Mouse (Mus musculus) myocyte (in vitro differentiated cells): ENCODE measurements around the gene Brwd1.

Experiments
- CEBPB ChIP-seq: IDR thresholded peaks from 2 replicates; pipeline ENCODE4 v1.6.1; 2011; ENCODE audit warnings: mild to moderate bottlenecking, moderate library complexity; ENCODE audit not compliant: poor library complexity, insufficient read depth, severe bottlenecking
- E2F4 ChIP-seq: IDR thresholded peaks from one replicate; pipeline ENCODE4 v1.6.1; 2011; ENCODE audit warnings: mild to moderate bottlenecking, control low read depth, moderate library complexity; ENCODE audit not compliant: insufficient read depth
- MAX ChIP-seq: IDR thresholded peaks from one replicate; pipeline ENCODE4 v1.6.1; 2011; ENCODE audit warnings: low read depth, mild to moderate bottlenecking, control low read depth
- MYOD1 ChIP-seq, 3 experiments: IDR thresholded peaks; one replicate each; pipeline ENCODE4 v1.6.1; 2011; ENCODE audit warnings: control low read depth in 2 of 3, low read depth in 2 of 3, mild to moderate bottlenecking in 2 of 3, moderate library complexity in 1 of 3; ENCODE audit not compliant: insufficient read length in 2 of 3, control insufficient read depth in 1 of 3
- MYOG ChIP-seq, 3 experiments: IDR thresholded peaks; one replicate each; pipeline ENCODE4 v1.6.1; 2011; ENCODE audit warnings: control low read depth in 2 of 3, low read depth in 2 of 3, mild to moderate bottlenecking in 2 of 3; ENCODE audit not compliant: insufficient read length in 2 of 3, control insufficient read depth in 1 of 3, insufficient read depth in 1 of 3
- POLR2A ChIP-seq: IDR thresholded peaks from one replicate; pipeline ENCODE4 v1.6.1; 2011; ENCODE audit warnings: low read depth, mild to moderate bottlenecking, control low read depth, moderate library complexity; ENCODE audit not compliant: insufficient read length
- POLR2AphosphoS2 ChIP-seq: IDR thresholded peaks from one replicate; pipeline ENCODE4 v1.6.1; 2011; ENCODE audit warnings: low read depth, control low read depth; ENCODE audit not compliant: insufficient read length
- REST ChIP-seq: IDR thresholded peaks from one replicate; pipeline ENCODE4 v1.6.1; 2011; ENCODE audit warnings: mild to moderate bottlenecking, control low read depth, moderate library complexity; ENCODE audit not compliant: insufficient read depth, insufficient read length
- SRF ChIP-seq: IDR thresholded peaks from one replicate; pipeline ENCODE4 v1.6.1; 2011; ENCODE audit warnings: low read depth; ENCODE audit not compliant: control insufficient read depth, insufficient read length
- TCF12 ChIP-seq: IDR thresholded peaks from one replicate; pipeline ENCODE4 v1.6.1; 2011; ENCODE audit warnings: mild to moderate bottlenecking, control low read depth; ENCODE audit not compliant: poor library complexity, insufficient read depth, severe bottlenecking
- TCF3 ChIP-seq: IDR thresholded peaks from one replicate; pipeline ENCODE4 v1.6.1; 2011; ENCODE audit warnings: low read depth, control low read depth; ENCODE audit not compliant: insufficient read length
- USF1 ChIP-seq: IDR thresholded peaks from one replicate; pipeline ENCODE4 v1.6.1; 2011; ENCODE audit warnings: low read depth, mild to moderate bottlenecking, control low read depth, moderate library complexity

GRCm38 (mm10) chr16:96068364-96068763 is 14.0 kb downstream of the Brwd1 start:
- TF ChIP-seq SRF: no peak
- TF ChIP-seq POLR2A: no peak
- TF ChIP-seq USF1: no peak
- TF ChIP-seq MAX: no peak
- TF ChIP-seq CEBPB: no peak
- TF ChIP-seq TCF3: no peak
- TF ChIP-seq REST: no peak
- TF ChIP-seq POLR2AphosphoS2: no peak
- TF ChIP-seq MYOD1 (IDR thresholded peaks at IDR 0.05; ENCODE audit: control insufficient read depth in 1 of 3, insufficient read length in 2 of 3, low read depth in 2 of 3): no peak
- TF ChIP-seq TCF12: no peak
- no peak for TF ChIP-seq MYOG (IDR thresholded peaks at IDR 0.05; ENCODE audit: control insufficient read depth in 1 of 3, insufficient read depth in 1 of 3, insufficient read length in 2 of 3, low read depth in 2 of 3)
- TF ChIP-seq E2F4: no peak
